Mouse (Mus musculus): ENCODE results near the gene Myo18a. TPM values are rescaled to one million over a fixed set of nuclear protein-coding genes. Genes with fewer than 3 reads are reported as not detected.

Gene Myo18a
- total RNA-seq, 4 experiments from 2014 or later, result 133 to 174 (median 147) TPM

- peak; percentile 89 to 90 for DNase-seq (ENCODE audit: low spot score in 2 of 2)
Observed at GRCm38 (mm10) chr11:77793238-77793930, 30.3 kb downstream of the Myo18a start.

GRCm38 (mm10) chr11:77795216-77795615 lies 32.2 kb downstream of the Myo18a start:
- DNase-seq (ENCODE audit: low spot score in 2 of 2), result no peak

GRCm38 (mm10) chr11:77800491-77800868 lies 37.4 kb downstream of the Myo18a start:
- no peak for DNase-seq (ENCODE audit: low spot score in 2 of 2)

- DNase-seq (ENCODE audit: low spot score in 2 of 2), result no peak
Observed at GRCm38 (mm10) chr11:77800869-77801701, 38.0 kb downstream of the Myo18a start.

- DNase-seq (ENCODE audit: low spot score in 2 of 2), result no peak
Observed at GRCm38 (mm10) chr11:77802341-77802865, 39.4 kb downstream of the Myo18a start.

GRCm38 (mm10) chr11:77806218-77806617 lies 43.2 kb downstream of the Myo18a start:
- no peak for DNase-seq (ENCODE audit: low spot score in 2 of 2)

- no peak for DNase-seq (ENCODE audit: low spot score in 2 of 2)
Observed at GRCm38 (mm10) chr11:77806855-77807254, 43.8 kb downstream of the Myo18a start.

GRCm38 (mm10) chr11:77808051-77808465 lies 45.0 kb downstream of the Myo18a start:
- DNase-seq (ENCODE audit: low spot score in 2 of 2), result no peak

GRCm38 (mm10) chr11:77809215-77809614 lies 46.2 kb downstream of the Myo18a start:
- no peak for DNase-seq (ENCODE audit: low spot score in 2 of 2)

GRCm38 (mm10) chr11:77810018-77810417 lies 47.0 kb downstream of the Myo18a start:
- no peak for DNase-seq (ENCODE audit: low spot score in 2 of 2)

- no peak for DNase-seq (ENCODE audit: low spot score in 2 of 2)
Observed at GRCm38 (mm10) chr11:77813969-77814368, 50.9 kb downstream of the Myo18a start.

- DNase-seq (ENCODE audit: low spot score in 2 of 2), result no peak
Observed at GRCm38 (mm10) chr11:77816003-77816402, 53.0 kb downstream of the Myo18a start.

- DNase-seq (ENCODE audit: low spot score in 2 of 2), result no peak
Observed at GRCm38 (mm10) chr11:77821648-77822047, 58.6 kb downstream of the Myo18a start.

GRCm38 (mm10) chr11:77822781-77823180 lies 59.7 kb downstream of the Myo18a start:
- no peak for DNase-seq (ENCODE audit: low spot score in 2 of 2)

- DNase-seq (ENCODE audit: low spot score in 2 of 2), result peak in 1 of 2 experiments; percentile 67
Observed at GRCm38 (mm10) chr11:77825853-77826252, 62.8 kb downstream of the Myo18a start.

GRCm38 (mm10) chr11:77826311-77826710 lies 63.3 kb downstream of the Myo18a start:
- DNase-seq (ENCODE audit: low spot score in 2 of 2), result no peak

- peak in 1 of 2 experiments; percentile 61 for DNase-seq (ENCODE audit: low spot score in 2 of 2)
Observed at GRCm38 (mm10) chr11:77827241-77827995, 64.4 kb downstream of the Myo18a start.

- no peak for DNase-seq (ENCODE audit: low spot score in 2 of 2)
Observed at GRCm38 (mm10) chr11:77828163-77828562, 65.1 kb downstream of the Myo18a start.

GRCm38 (mm10) chr11:77829043-77829841 lies 66.2 kb downstream of the Myo18a start:
- DNase-seq (ENCODE audit: low spot score in 2 of 2), result no peak

- no peak for DNase-seq (ENCODE audit: low spot score in 2 of 2)
Observed at GRCm38 (mm10) chr11:77830875-77831274, 67.8 kb downstream of the Myo18a start.

GRCm38 (mm10) chr11:77832541-77832940 lies 69.5 kb downstream of the Myo18a start:
- DNase-seq (ENCODE audit: low spot score in 2 of 2), result no peak
